Mouse (Mus musculus) adrenal gland, postnatal 14 days (tissue): ENCODE results near the gene Flvcr2. TPM values are rescaled to one million over a fixed set of nuclear protein-coding genes. Genes with fewer than 3 reads are reported as not detected.

Source experiments
- DNase-seq: peaks from one replicate; pipeline ENCODE4 v3.0.0; 2021; ENCODE audit warnings: mixed read lengths
- microRNA-seq, 2 experiments: library from miRNA; unstranded; fragments of <30 nt; microRNA quantifications; one replicate each; pipeline ENCODE4 v1.2.0; 2021
- total RNA-seq: library from RNA; stranded (reverse); gene quantifications from 2 replicates; pipeline ENCODE4 v1.2.3, GENCODE M21; 2021

Flvcr2 gene
- total RNA-seq, 1 experiment from 2014 or later = 5.7 TPM

GRCm38 (mm10) chr12:85862514-85862913, 116.2 kb downstream of the Flvcr2 start:
- peak; percentile 27 for DNase-seq

Small RNA genes within 50 kb of the gene (microRNA-seq; reads per million reads assigned to microRNA genes)
- 0 to 0.38 reads per million in 2 experiments for gene Gm47285

Other genes with a start within 250 kb of the Flvcr2 start
- 16.7 and 18.7 TPM in 2 replicates for gene Jdp2, start 147.5 kb upstream of the Flvcr2 start, total RNA-seq
- 0.74 and 1.7 TPM in 2 replicates for gene Batf, start 59.9 kb upstream of the Flvcr2 start, total RNA-seq
- 28.5 and 29.1 TPM in 2 replicates for gene Erg28, start 78.0 kb downstream of the Flvcr2 start, total RNA-seq
- gene Ttll5, start 78.1 kb downstream of the Flvcr2 start, total RNA-seq = 18.0 and 21.9 TPM in 2 replicates